Mouse (Mus musculus) forebrain, embryonic 13.5 days (tissue): ENCODE results near the gene 4930579G24Rik. TPM values are rescaled to one million over a fixed set of nuclear protein-coding genes. Genes with fewer than 3 reads are reported as not detected.

ENCODE experiments used
- ATAC-seq: fragments of 200-750 bp; cut with Nextera tagmentation; 2 replicates; pipeline ENCODE4 v1.8.0; 2017
- H3K27ac ChIP-seq: fragments of 300-500 bp; sonication (generic); 2 replicates; pipeline ENCODE4 v1.5.1; 2015; ENCODE audit warnings: inconsistent platforms, mild to moderate bottlenecking, moderate library complexity
- H3K27me3 ChIP-seq: fragments of 300-500 bp; sonication (generic); 2 replicates; pipeline ENCODE4 v1.6.1; 2015; ENCODE audit warnings: mild to moderate bottlenecking, inconsistent platforms
- H3K36me3 ChIP-seq: fragments of 300-500 bp; sonication (generic); 2 replicates; pipeline ENCODE4 v1.6.1; 2015; ENCODE audit warnings: mild to moderate bottlenecking, inconsistent platforms; ENCODE audit not compliant: poor library complexity, severe bottlenecking
- H3K4me1 ChIP-seq: fragments of 300-500 bp; sonication (generic); 2 replicates; pipeline ENCODE4 v1.6.1; 2015; ENCODE audit warnings: inconsistent platforms
- H3K4me2 ChIP-seq: fragments of 300-500 bp; sonication (generic); 2 replicates; pipeline ENCODE4 v1.6.1; 2015; ENCODE audit warnings: inconsistent platforms, mild to moderate bottlenecking, moderate library complexity
- H3K4me3 ChIP-seq: fragments of 300-500 bp; sonication (generic); 2 replicates; pipeline ENCODE4 v1.5.1; 2015; ENCODE audit warnings: mild to moderate bottlenecking, inconsistent platforms
- H3K9ac ChIP-seq: fragments of 300-500 bp; sonication (generic); 2 replicates; pipeline ENCODE4 v1.6.1; 2015; ENCODE audit warnings: mild to moderate bottlenecking, inconsistent platforms
- H3K9me3 ChIP-seq: fragments of 300-500 bp; sonication (generic); replicated peaks from 2 replicates; pipeline ENCODE4 v1.6.1; 2016; ENCODE audit warnings: inconsistent platforms
- WGBS: fragments of 180-500 bp; shearing (Covaris S2); methylation state at CpG from one replicate; pipeline ENCODE4 v1.1.7; 2015; 5-methylcytosine and 5-hydroxymethylcytosine counted together
- polyA plus RNA-seq: library from polyadenylated mRNA; unstranded; fragments of >200 nt; fragmentation: Nextera tagmentation; extraction: Ambion mirVana; gene quantifications from 2 replicates; pipeline ENCODE4 v1.2.1, GENCODE M21; 2015

4930579G24Rik gene
- polyA plus RNA-seq, 1 experiment from 2014 or later, result 15.2 TPM

- peaks cover 6% of the 10 kb centered on the region; the same call in 1 of the 2 replicates for H3K9me3 ChIP-seq
- under 1% methylated on average over 11 of the region's 11 CpGs for WGBS
- peaks cover 16% of the 10 kb centered on the region for H3K4me1 ChIP-seq
- H3K4me2 ChIP-seq, result peak within 1 kb of the TSS; percentile 76
- peaks cover 28% of the 10 kb centered on the region for H3K36me3 ChIP-seq
- peak within 1 kb of the TSS; percentile 68 for H3K4me3 ChIP-seq
- H3K27me3 ChIP-seq, result no peaks in the 10 kb centered on the region
- peak; percentile 47 for ATAC-seq
- peak within 1 kb of the TSS; percentile 83 for H3K9ac ChIP-seq
- H3K27ac ChIP-seq, result peak within 1 kb of the TSS; percentile 80
Observed at GRCm38 (mm10) chr3:79629416-79629730, 494 bp downstream of the 4930579G24Rik start, which contains the start of gene Etfdh. TSS of gene Etfdh (minus strand) at chr3:79629500.

- WGBS, result 89% methylated on average over 6 of the region's 6 CpGs
- Histone ChIP-seq H3K4me2 (no peak overlapping the region), H3K27ac (no peak overlapping the region), H3K9me3 (no peaks in the 10 kb centered on the region), H3K4me3 (no peak overlapping the region), H3K27me3 (no peaks in the 10 kb centered on the region), H3K4me1 (no peaks in the 10 kb centered on the region), H3K36me3 (no peaks in the 10 kb centered on the region), H3K9ac (no peak overlapping the region)
- no peak for ATAC-seq
Observed at GRCm38 (mm10) chr3:79652129-79652528, 23.2 kb downstream of the 4930579G24Rik start.

DNA sequence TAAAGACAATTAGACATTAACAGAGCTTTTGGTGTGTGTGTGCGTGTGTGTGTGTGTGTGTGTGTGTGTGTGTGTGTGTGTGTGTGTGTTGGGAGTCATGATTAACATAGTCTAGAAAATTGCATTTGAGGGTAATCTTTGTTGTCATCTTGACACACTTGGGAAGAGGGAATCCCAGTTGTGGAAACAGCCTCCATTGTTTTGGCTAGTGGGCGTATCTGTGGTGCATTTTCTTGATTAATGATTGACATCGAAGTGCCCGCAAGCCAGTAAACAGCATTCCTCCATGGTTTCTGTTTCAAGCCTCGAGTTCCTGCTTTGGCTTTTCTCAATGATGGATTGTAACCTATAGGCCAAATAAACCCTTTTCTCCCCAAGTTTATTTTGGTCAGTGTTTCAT is 27.8 kb downstream of the 4930579G24Rik start:
- Histone ChIP-seq H3K4me1 (no peaks in the 10 kb centered on the region), H3K36me3 (no peaks in the 10 kb centered on the region), H3K4me2 (no peak overlapping the region), H3K9ac (no peak overlapping the region), H3K4me3 (no peak overlapping the region), H3K27me3 (no peaks in the 10 kb centered on the region), H3K27ac (no peak overlapping the region), H3K9me3 (no peaks in the 10 kb centered on the region)
- WGBS, result 80% methylated on average over 5 of the region's 5 CpGs
- no peak for ATAC-seq

DNA sequence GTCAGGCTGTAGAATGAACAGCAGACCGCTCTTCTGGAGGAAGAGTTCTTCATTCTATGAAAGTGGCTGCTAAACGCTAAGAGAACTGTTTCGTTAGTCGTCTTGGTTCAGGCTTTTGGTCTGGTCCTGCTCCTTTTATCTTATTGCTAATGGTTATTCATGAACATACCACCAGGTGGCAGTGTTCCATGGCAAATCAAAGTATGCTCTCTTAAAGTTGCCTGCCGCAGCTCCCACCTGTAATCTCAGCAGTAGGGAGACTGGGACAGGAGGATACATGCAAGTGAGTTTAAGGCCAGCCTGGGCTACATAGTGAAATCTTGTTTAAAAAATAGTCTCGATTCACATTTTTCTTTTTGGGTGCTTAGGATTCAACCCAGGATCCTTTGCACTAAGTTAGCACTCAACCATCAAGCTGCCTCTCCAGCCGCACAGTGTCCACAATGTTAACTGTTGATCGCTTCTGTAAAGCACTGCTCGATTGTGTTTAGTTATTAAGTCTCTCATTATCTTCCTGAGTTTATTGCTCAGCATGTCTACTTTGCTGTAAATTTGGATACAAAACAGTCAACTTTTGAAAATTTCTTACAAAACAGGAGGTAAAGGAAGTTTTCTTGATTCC is 36.0 kb downstream of the 4930579G24Rik start:
- ATAC-seq, result peak; percentile 76
- WGBS, result 39% methylated on average over 9 of the region's 9 CpGs

DNA sequence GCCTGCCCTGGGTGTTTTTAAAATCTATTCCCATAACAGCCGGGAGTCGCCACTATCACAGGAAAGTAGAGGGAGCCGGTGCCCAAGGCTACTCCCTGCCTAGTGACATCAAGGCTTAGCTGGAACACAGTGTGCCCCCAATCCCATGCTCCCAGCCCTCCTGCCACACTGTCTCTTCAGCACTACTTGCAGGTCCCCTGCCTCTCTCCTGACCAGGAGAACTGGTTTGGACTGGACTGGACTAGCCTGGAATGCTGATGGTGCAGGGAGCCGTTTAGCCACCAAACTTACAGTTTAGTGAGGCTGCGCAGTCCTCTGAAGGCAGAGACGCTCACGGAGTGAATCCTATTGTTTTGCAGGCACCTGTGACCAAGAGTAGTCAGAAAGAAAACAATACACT is 41.7 kb downstream of the 4930579G24Rik start:
- no peak overlapping the region for H3K4me3 ChIP-seq
- no peaks in the 10 kb centered on the region for H3K4me1 ChIP-seq
- WGBS, result 84% methylated on average over 7 of the region's 7 CpGs
- H3K36me3 ChIP-seq, result no peaks in the 10 kb centered on the region
- no peaks in the 10 kb centered on the region for H3K27me3 ChIP-seq
- H3K27ac ChIP-seq, result no peak overlapping the region
- ATAC-seq, result no peak
- H3K9ac ChIP-seq, result no peak overlapping the region
- no peaks in the 10 kb centered on the region for H3K9me3 ChIP-seq
- no peak overlapping the region for H3K4me2 ChIP-seq

More for the DNA sequence above, 36.0 kb downstream of the 4930579G24Rik start:
- Histone ChIP-seq H3K9ac (no peak overlapping the region), H3K27me3 (no peaks in the 10 kb centered on the region), H3K4me1 (no peaks in the 10 kb centered on the region), H3K9me3 (no peaks in the 10 kb centered on the region), H3K4me3 (no peak overlapping the region), H3K36me3 (no peaks in the 10 kb centered on the region), H3K27ac (no peak overlapping the region), H3K4me2 (no peak overlapping the region)

DNA sequence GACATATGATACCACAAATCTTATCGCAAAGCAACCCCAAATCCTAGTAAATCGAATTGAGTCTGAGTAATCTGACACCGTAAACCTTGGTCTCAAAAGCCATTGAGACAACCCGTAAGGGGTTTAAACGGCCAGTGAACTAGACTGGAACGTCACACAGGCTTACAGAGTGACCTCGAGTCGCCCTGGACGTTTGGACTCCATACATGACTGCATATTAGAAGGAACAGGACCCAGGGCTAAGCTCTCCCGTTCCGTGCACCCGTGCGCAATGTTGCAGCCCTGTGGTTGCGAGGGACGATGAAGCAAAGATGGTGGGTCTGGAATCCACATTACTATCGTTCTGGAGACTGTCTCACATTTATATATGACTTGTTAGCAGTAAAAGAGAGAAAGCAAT is 43.3 kb downstream of the 4930579G24Rik start:
- no peak overlapping the region for H3K4me2 ChIP-seq
- 76% methylated on average over 16 of the region's 16 CpGs for WGBS
- no peak overlapping the region for H3K27ac ChIP-seq
- no peak overlapping the region for H3K9ac ChIP-seq
- no peaks in the 10 kb centered on the region for H3K4me1 ChIP-seq
- no peak for ATAC-seq
- H3K36me3 ChIP-seq, result no peaks in the 10 kb centered on the region
- no peak overlapping the region for H3K4me3 ChIP-seq
- no peaks in the 10 kb centered on the region for H3K9me3 ChIP-seq
- H3K27me3 ChIP-seq, result no peaks in the 10 kb centered on the region

DNA sequence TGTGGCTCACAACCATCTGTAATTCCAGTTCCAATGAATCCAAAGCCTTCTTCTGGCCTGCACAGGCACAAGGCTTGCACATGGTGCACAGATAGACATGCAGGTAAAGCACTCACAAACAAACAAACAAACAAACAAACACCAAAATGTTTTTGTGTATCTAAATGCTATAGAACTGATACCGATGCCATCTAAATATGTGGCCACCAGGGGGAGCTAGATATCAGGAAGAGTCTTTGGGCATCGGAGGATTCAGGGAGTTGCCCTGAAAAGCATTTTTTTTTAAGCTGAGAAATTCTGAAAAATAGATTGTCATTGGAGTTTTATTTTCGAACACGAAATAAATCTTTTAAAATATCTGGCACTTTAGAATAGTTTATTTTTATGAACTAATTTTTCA is 44.2 kb downstream of the 4930579G24Rik start:
- no peaks in the 10 kb centered on the region for H3K9me3 ChIP-seq
- H3K4me2 ChIP-seq, result no peak overlapping the region
- H3K27me3 ChIP-seq, result no peaks in the 10 kb centered on the region
- H3K4me3 ChIP-seq, result no peak overlapping the region
- no peaks in the 10 kb centered on the region for H3K36me3 ChIP-seq
- H3K27ac ChIP-seq, result no peak overlapping the region
- H3K9ac ChIP-seq, result no peak overlapping the region
- H3K4me1 ChIP-seq, result no peaks in the 10 kb centered on the region
- 11% methylated on average over 4 of the region's 4 CpGs for WGBS
- peak; percentile 50; the same call in 1 of the 2 replicates for ATAC-seq

DNA sequence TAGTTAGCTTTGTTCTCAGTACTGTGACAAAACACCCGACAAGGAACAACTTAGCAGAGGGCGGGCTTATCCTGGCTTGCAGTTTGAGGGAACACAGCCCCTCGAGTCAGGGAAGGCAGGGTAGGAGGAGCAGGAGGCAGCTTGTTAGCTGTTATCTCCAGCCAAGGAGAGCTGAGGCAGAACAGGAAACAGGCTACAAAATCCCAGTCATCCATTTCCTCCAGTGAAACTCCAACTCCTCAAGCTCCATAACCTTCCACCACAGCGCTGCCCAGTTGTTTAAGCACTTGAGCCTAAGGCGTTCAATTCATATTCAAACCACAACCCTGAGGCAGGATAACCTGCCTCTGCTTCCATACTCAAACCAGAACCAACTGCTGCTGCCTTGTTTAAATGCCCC is 45.8 kb downstream of the 4930579G24Rik start:
- Histone ChIP-seq H3K9ac (no peak overlapping the region), H3K9me3 (no peaks in the 10 kb centered on the region), H3K27me3 (no peaks in the 10 kb centered on the region), H3K27ac (no peak overlapping the region), H3K4me3 (no peak overlapping the region), H3K4me1 (no peaks in the 10 kb centered on the region), H3K36me3 (no peaks in the 10 kb centered on the region), H3K4me2 (no peak overlapping the region)
- no peak for ATAC-seq
- 81% methylated on average over 5 of the region's 5 CpGs for WGBS

GRCm38 (mm10) chr3:79676411-79676810 is 47.5 kb downstream of the 4930579G24Rik start:
- Histone ChIP-seq H3K9me3 (no peaks in the 10 kb centered on the region), H3K27me3 (no peaks in the 10 kb centered on the region), H3K36me3 (no peaks in the 10 kb centered on the region), H3K4me2 (no peak overlapping the region), H3K4me1 (no peaks in the 10 kb centered on the region), H3K27ac (no peak overlapping the region), H3K4me3 (no peak overlapping the region), H3K9ac (no peak overlapping the region)
- WGBS, result 95% methylated on average over 3 of the region's 3 CpGs
- ATAC-seq, result no peak

Other genes with a start within 250 kb of the 4930579G24Rik start
- gene Fnip2, start 61.3 kb upstream of the 4930579G24Rik start, polyA plus RNA-seq, result 3.4 and 4.4 TPM in 2 replicates
- 168 and 175 TPM in 2 replicates for gene Ppid, start 37.7 kb upstream of the 4930579G24Rik start, polyA plus RNA-seq
- 38.7 and 40.4 TPM in 2 replicates for gene Etfdh, start 421 bp downstream of the 4930579G24Rik start, polyA plus RNA-seq
- gene Rxfp1, start 108.8 kb downstream of the 4930579G24Rik start, polyA plus RNA-seq, result 0.11 TPM in 1 of 2 replicates, not detected in the other
- gene Tmem144, start 223.7 kb downstream of the 4930579G24Rik start, polyA plus RNA-seq, result 3.3 and 4.0 TPM in 2 replicates